Mouse (Mus musculus): ENCODE measurements around the gene Olfr1225. TPM values are rescaled to one million over a fixed set of nuclear protein-coding genes. Genes with fewer than 3 reads are reported as not detected.
"Not testable (repeated sequence)": the region's sequence is repeated elsewhere in the genome, so short reads cannot be mapped to it uniquely, and the experiment has no call there.

The Olfr1225 gene
- not detected for total RNA-seq (2022)

GRCm38 (mm10) chr2:89174569-89174968 is at the start of gene Olfr1225:
Olfr1225 (minus strand) TSS chr2:89174669.
- no peak for DNase-seq

GRCm38 (mm10) chr2:89199948-89200347 is 25.5 kb upstream of the Olfr1225 start, which contains the start of gene Olfr1226:
Olfr1226 (minus strand) TSS chr2:89200048.
- DNase-seq, result no peak

- no peak for DNase-seq
Observed at GRCm38 (mm10) chr2:89196325-89196982, 22.0 kb upstream of the Olfr1225 start.

GRCm38 (mm10) chr2:89164711-89165110 is 9.8 kb downstream of the Olfr1225 start:
- DNase-seq, result not testable (repeated sequence)

GRCm38 (mm10) chr2:89163991-89164390 is 10.5 kb downstream of the Olfr1225 start, which contains the start of gene Olfr1224-ps1:
Olfr1224-ps1 (minus strand) TSS chr2:89164091.
- not testable (repeated sequence) for DNase-seq

- DNase-seq, result no peak
Observed at GRCm38 (mm10) chr2:89151460-89151859, 23.0 kb downstream of the Olfr1225 start, which contains the start of gene Olfr1223. Olfr1223 (minus strand) TSS chr2:89151560.

- no peak for DNase-seq
Observed at GRCm38 (mm10) chr2:89132954-89133353, 41.5 kb downstream of the Olfr1225 start, which contains the start of gene Olfr1222. Olfr1222 (minus strand) TSS chr2:89133054.

Other genes with a start within 250 kb of the Olfr1225 start
- gene Olfr1211, start 236.6 kb downstream of the Olfr1225 start, total RNA-seq (2022), result not detected
- gene Olfr1212, start 220.7 kb downstream of the Olfr1225 start, total RNA-seq (2022), result not detected
- gene Gm13762, start 194.4 kb downstream of the Olfr1225 start, total RNA-seq (2022), result not detected
- not detected for gene Olfr1214, start 182.0 kb downstream of the Olfr1225 start, total RNA-seq (2022)
- gene Olfr1215, start 167.7 kb downstream of the Olfr1225 start, total RNA-seq (2022), result not detected
- gene Olfr1216, start 156.3 kb downstream of the Olfr1225 start, total RNA-seq (2022), result not detected
- not detected for gene Olfr1217, start 142.6 kb downstream of the Olfr1225 start, total RNA-seq (2022)
- not detected for gene Olfr1218, start 113.5 kb downstream of the Olfr1225 start, total RNA-seq (2022)
- not detected for gene Olfr1219, start 91.2 kb downstream of the Olfr1225 start, total RNA-seq (2022)
- gene Olfr1220, start 67.8 kb downstream of the Olfr1225 start, total RNA-seq (2022), result not detected
- not detected for gene Olfr1221, start 57.4 kb downstream of the Olfr1225 start, total RNA-seq (2022)
- not detected for gene Olfr1222, start 41.6 kb downstream of the Olfr1225 start, total RNA-seq (2022)
- not detected for gene Olfr1223, start 23.1 kb downstream of the Olfr1225 start, total RNA-seq (2022)
- gene Olfr1224-ps1, start 10.6 kb downstream of the Olfr1225 start, total RNA-seq (2022), result not detected
- not detected for gene Olfr1226, start 25.4 kb upstream of the Olfr1225 start, total RNA-seq (2022)
- not detected for gene Olfr1228, start 79.4 kb upstream of the Olfr1225 start, total RNA-seq (2022)
- gene Olfr1229, start 113.3 kb upstream of the Olfr1225 start, total RNA-seq (2022), result not detected
- gene Olfr1230, start 122.6 kb upstream of the Olfr1225 start, total RNA-seq (2022), result not detected
- not detected for gene Olfr1231, start 132.4 kb upstream of the Olfr1225 start, total RNA-seq (2022)
- gene Olfr1232, start 155.0 kb upstream of the Olfr1225 start, total RNA-seq (2022), result not detected
- not detected for gene Olfr1233, start 167.7 kb upstream of the Olfr1225 start, total RNA-seq (2022)
- gene Olfr1234, start 190.2 kb upstream of the Olfr1225 start, total RNA-seq (2022), result not detected
- gene Olfr1238, start 235.0 kb upstream of the Olfr1225 start, total RNA-seq (2022), result not detected
- not detected for gene Olfr1239, start 245.7 kb upstream of the Olfr1225 start, total RNA-seq (2022)

Measured in adrenal gland, adult 8-10 months (tissue).